Mouse (Mus musculus): ENCODE data around the gene Nipsnap3a.

- TF ChIP-seq CTCF (IDR thresholded peaks at IDR 0.05; ENCODE audit: control insufficient read depth, insufficient read depth, insufficient read length) (no peak), USF1 (IDR thresholded peaks at IDR 0.05; ENCODE audit: low read depth) (no peak), MYOG (IDR thresholded peaks at IDR 0.05; ENCODE audit: control insufficient read depth, extremely low read depth, insufficient read length) (no peak), CEBPB (IDR thresholded peaks at IDR 0.05; ENCODE audit: low read depth) (no peak), MYOD1 (IDR thresholded peaks at IDR 0.05; ENCODE audit: control insufficient read depth, insufficient read length, low read depth) (no peak), MAX (IDR thresholded peaks at IDR 0.05) (no peak)
These were observed 20.8 kb downstream of the Nipsnap3a start for GRCm38 (mm10) chr4:53009871-53010270.
